Mouse (Mus musculus): ENCODE measurements at regions not wholly inside any gene's neighbourhood (a gene's known extent, or its start where the extent isn't known, plus 50 kb on each side); places are given as distances from the start of the nearest gene placed in this dataset.
A peak's percentile ranks its signal among the peaks of the same experiment; 100 is the strongest.

- ATAC-seq (replicated peaks in 1 of 2; ENCODE audit: insufficient read depth in 1 of 2, low FRiP score in 2 of 2, low TSS enrichment in 1 of 2, low read depth in 1 of 2, poor library complexity in 2 of 2, severe bottlenecking in 2 of 2) = no peak
Measured at GRCm38 (mm10) chr14:73453164-73453563, 56.7 kb upstream of the Med4 start.

GRCm38 (mm10) chr14:73452321-73453082 is 57.3 kb upstream of the Med4 start:
- no peak for ATAC-seq (replicated peaks in 1 of 2; ENCODE audit: insufficient read depth in 1 of 2, low FRiP score in 2 of 2, low TSS enrichment in 1 of 2, low read depth in 1 of 2, poor library complexity in 2 of 2, severe bottlenecking in 2 of 2)

GRCm38 (mm10) chr14:73451291-73452045 is 58.4 kb upstream of the Med4 start:
- no peak for ATAC-seq (replicated peaks in 1 of 2; ENCODE audit: insufficient read depth in 1 of 2, low FRiP score in 2 of 2, low TSS enrichment in 1 of 2, low read depth in 1 of 2, poor library complexity in 2 of 2, severe bottlenecking in 2 of 2)

GRCm38 (mm10) chr14:73449901-73450495 is 59.8 kb upstream of the Med4 start:
- no peak for ATAC-seq (replicated peaks in 1 of 2; ENCODE audit: insufficient read depth in 1 of 2, low FRiP score in 2 of 2, low TSS enrichment in 1 of 2, low read depth in 1 of 2, poor library complexity in 2 of 2, severe bottlenecking in 2 of 2)

GRCm38 (mm10) chr14:73449111-73449510 is 60.7 kb upstream of the Med4 start:
- ATAC-seq (replicated peaks in 1 of 2; ENCODE audit: insufficient read depth in 1 of 2, low FRiP score in 2 of 2, low TSS enrichment in 1 of 2, low read depth in 1 of 2, poor library complexity in 2 of 2, severe bottlenecking in 2 of 2) = no peak

GRCm38 (mm10) chr14:73445508-73446256 is 60.6 kb upstream of the Itm2b start:
- no peak for ATAC-seq (replicated peaks in 1 of 2; ENCODE audit: insufficient read depth in 1 of 2, low FRiP score in 2 of 2, low TSS enrichment in 1 of 2, low read depth in 1 of 2, poor library complexity in 2 of 2, severe bottlenecking in 2 of 2)

GRCm38 (mm10) chr14:73444733-73445132 is 59.6 kb upstream of the Itm2b start:
- no peak for ATAC-seq (replicated peaks in 1 of 2; ENCODE audit: insufficient read depth in 1 of 2, low FRiP score in 2 of 2, low TSS enrichment in 1 of 2, low read depth in 1 of 2, poor library complexity in 2 of 2, severe bottlenecking in 2 of 2)

- peak; percentile 86 to 88 for ATAC-seq (replicated peaks in 1 of 2; ENCODE audit: insufficient read depth in 1 of 2, low FRiP score in 2 of 2, low TSS enrichment in 1 of 2, low read depth in 1 of 2, poor library complexity in 2 of 2, severe bottlenecking in 2 of 2)
Measured at GRCm38 (mm10) chr14:73441951-73442716, 57.0 kb upstream of the Itm2b start.

GRCm38 (mm10) chr14:73441206-73441950 is 56.3 kb upstream of the Itm2b start:
- peak in 1 of 2 experiments; percentile 61; a peak in 1 of 4 replicates for ATAC-seq (replicated peaks in 1 of 2; ENCODE audit: insufficient read depth in 1 of 2, low FRiP score in 2 of 2, low TSS enrichment in 1 of 2, low read depth in 1 of 2, poor library complexity in 2 of 2, severe bottlenecking in 2 of 2)

- no peak for ATAC-seq (replicated peaks in 1 of 2; ENCODE audit: insufficient read depth in 1 of 2, low FRiP score in 2 of 2, low TSS enrichment in 1 of 2, low read depth in 1 of 2, poor library complexity in 2 of 2, severe bottlenecking in 2 of 2)
Measured at GRCm38 (mm10) chr14:73439802-73440309, 54.8 kb upstream of the Itm2b start.

GRCm38 (mm10) chr14:73435839-73436238 is 50.8 kb upstream of the Itm2b start:
- no peak for ATAC-seq (replicated peaks in 1 of 2; ENCODE audit: insufficient read depth in 1 of 2, low FRiP score in 2 of 2, low TSS enrichment in 1 of 2, low read depth in 1 of 2, poor library complexity in 2 of 2, severe bottlenecking in 2 of 2)
